Mouse (Mus musculus): ENCODE data around the gene Mixl1. TPM values are rescaled to one million over a fixed set of nuclear protein-coding genes. Genes with fewer than 3 reads are reported as not detected.

Mixl1 gene
- total RNA-seq (2014; rRNA removed) (not detected in 2 replicates), polyA plus RNA-seq (2015; fragmentation: Nextera tagmentation; extraction: Ambion mirVana) (not detected in 2 replicates)

GRCm38 (mm10) chr1:180696626-180697352 lies at the start of gene Mixl1:
Gene Mixl1, minus strand, starts transcription at chr1:180697034.
- DNase-seq (ENCODE audit: low spot score) (peak; percentile 13), ATAC-seq (no peak)
- Histone ChIP-seq H3K27me3 (ENCODE audit: insufficient read depth, low read length) (peaks cover 27% of the 10 kb centered on the region), H3K36me3 (ENCODE audit: insufficient read depth, low read length) (no peaks in the 10 kb centered on the region; the same call in 1 of the 2 replicates), H3K9ac (replicated peaks; ENCODE audit: low read length) (no peak within 1 kb of the TSS), H3K4me1 (ENCODE audit: insufficient read depth, low read length) (no peaks in the 10 kb centered on the region), H3K4me2 (ENCODE audit: low read depth, low read length) (peak within 1 kb of the TSS; percentile 57), H3K4me3 (ENCODE audit: low read length) (peak within 1 kb of the TSS; percentile 32), H3K27ac (no peak within 1 kb of the TSS), H3K9me3 (ENCODE audit: low read length) (no peaks in the 10 kb centered on the region)
- no peak for TF ChIP-seq CTCF (IDR thresholded peaks at IDR 0.05; ENCODE audit: low read depth)
- WGBS: 2% methylated on average over 66 of the region's 79 CpGs

DNA sequence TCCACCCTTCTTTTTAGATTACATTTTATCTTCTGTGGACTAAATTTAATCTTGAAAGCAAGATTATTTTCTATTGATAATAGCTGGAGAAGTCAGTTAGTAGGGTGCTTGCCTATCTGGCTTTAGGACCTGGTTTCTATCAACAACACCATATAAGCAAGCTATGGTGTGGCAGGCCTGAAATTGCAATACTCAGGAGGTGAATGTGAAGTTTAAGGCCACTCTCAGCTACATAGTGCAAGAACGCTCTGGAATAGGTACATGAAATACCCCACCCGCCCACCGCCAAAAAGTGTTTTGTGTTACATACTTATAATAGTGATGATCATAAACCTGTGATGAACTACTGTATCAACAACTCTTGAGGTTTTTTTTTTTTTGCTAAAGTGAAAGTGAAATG lies 32.4 kb upstream of the Mixl1 start:
- 96% methylated on average over 3 of the region's 3 CpGs for WGBS
- Histone ChIP-seq H3K9ac (replicated peaks; ENCODE audit: low read length) (no peak overlapping the region), H3K4me3 (ENCODE audit: low read length) (no peak overlapping the region), H3K27me3 (ENCODE audit: insufficient read depth, low read length) (no peaks in the 10 kb centered on the region), H3K4me2 (ENCODE audit: low read depth, low read length) (no peak overlapping the region), H3K27ac (no peak overlapping the region), H3K9me3 (ENCODE audit: low read length) (no peaks in the 10 kb centered on the region), H3K36me3 (ENCODE audit: insufficient read depth, low read length) (peaks cover under 1% of the 10 kb centered on the region; the same call in 1 of the 2 replicates), H3K4me1 (ENCODE audit: insufficient read depth, low read length) (peaks cover 12% of the 10 kb centered on the region)
- TF ChIP-seq CTCF (IDR thresholded peaks at IDR 0.05; ENCODE audit: low read depth): no peak
- DNase-seq (ENCODE audit: low spot score) (no peak), ATAC-seq (no peak)

- Histone ChIP-seq H3K27ac (peak overlapping the region; percentile 93), H3K27me3 (ENCODE audit: insufficient read depth, low read length) (no peaks in the 10 kb centered on the region), H3K9me3 (ENCODE audit: low read length) (no peaks in the 10 kb centered on the region), H3K4me1 (ENCODE audit: insufficient read depth, low read length) (peaks cover 12% of the 10 kb centered on the region), H3K4me3 (ENCODE audit: low read length) (peak overlapping the region; percentile 99), H3K36me3 (ENCODE audit: insufficient read depth, low read length) (no peaks in the 10 kb centered on the region), H3K4me2 (ENCODE audit: low read depth, low read length) (peak overlapping the region; percentile 84), H3K9ac (replicated peaks; ENCODE audit: low read length) (peak overlapping the region; percentile 97)
- no peak for TF ChIP-seq CTCF (IDR thresholded peaks at IDR 0.05; ENCODE audit: low read depth)
- no peak for DNase-seq (ENCODE audit: low spot score)
- WGBS: under 1% methylated on average over 34 of the region's 42 CpGs
- ATAC-seq: peak; percentile 80
These were observed 29.3 kb upstream of the Mixl1 start for GRCm38 (mm10) chr1:180726183-180726582.

- peak; percentile 27 for TF ChIP-seq CTCF (IDR thresholded peaks at IDR 0.05; ENCODE audit: low read depth)
- peak; percentile 96 for ATAC-seq
- WGBS: under 1% methylated on average over 51 of the region's 52 CpGs
These were observed 28.9 kb upstream of the Mixl1 start, which contains the start of gene Acbd3 for GRCm38 (mm10) chr1:180725704-180726179. Gene Acbd3, plus strand, starts transcription at chr1:180726043.

GRCm38 (mm10) chr1:180723701-180724238 lies 26.9 kb upstream of the Mixl1 start:
- no peak for ATAC-seq
- 65% methylated on average over 1 of the region's 1 CpGs for WGBS
- no peak for TF ChIP-seq CTCF (IDR thresholded peaks at IDR 0.05; ENCODE audit: low read depth)

More at GRCm38 (mm10) chr1:180725704-180726179, 28.9 kb upstream of the Mixl1 start, which contains the start of gene Acbd3:
- Histone ChIP-seq H3K27ac (peak within 1 kb of the TSS; percentile 93), H3K9me3 (ENCODE audit: low read length) (no peaks in the 10 kb centered on the region), H3K36me3 (ENCODE audit: insufficient read depth, low read length) (no peaks in the 10 kb centered on the region), H3K4me2 (ENCODE audit: low read depth, low read length) (peak within 1 kb of the TSS; percentile 84), H3K4me3 (ENCODE audit: low read length) (peak within 1 kb of the TSS; percentile 99), H3K4me1 (ENCODE audit: insufficient read depth, low read length) (peaks cover 12% of the 10 kb centered on the region), H3K27me3 (ENCODE audit: insufficient read depth, low read length) (no peaks in the 10 kb centered on the region), H3K9ac (replicated peaks; ENCODE audit: low read length) (peak within 1 kb of the TSS; percentile 97)
- DNase-seq (ENCODE audit: low spot score): peak; percentile 96

DNA sequence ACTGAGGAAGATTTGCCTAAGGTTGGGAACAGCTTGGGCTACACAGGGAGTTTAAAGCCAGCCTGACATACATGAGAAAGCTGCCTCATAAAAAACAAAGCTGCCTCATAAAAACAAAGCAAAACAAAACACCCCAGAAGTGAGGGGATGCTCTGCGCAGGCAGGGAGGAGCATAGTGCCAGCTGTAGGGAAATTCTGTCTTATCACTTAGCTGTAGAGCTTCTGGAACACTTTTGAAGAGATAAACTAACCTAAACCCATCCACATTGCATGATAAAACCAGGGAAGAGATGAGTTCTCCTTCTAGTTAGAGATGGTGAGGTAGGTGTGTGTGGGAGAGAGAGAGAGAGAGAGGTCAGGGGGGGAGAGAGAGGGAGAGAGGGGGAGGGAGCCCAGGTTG lies 25.8 kb upstream of the Mixl1 start:
- no peak for DNase-seq (ENCODE audit: low spot score)
- no peak for ATAC-seq
- peaks cover 9% of the 10 kb centered on the region; the same call in 1 of the 2 replicates for H3K4me1 ChIP-seq (ENCODE audit: insufficient read depth, low read length)
- 50% methylated on average over 1 of the region's 1 CpGs for WGBS
- no peaks in the 10 kb centered on the region for H3K27me3 ChIP-seq (ENCODE audit: insufficient read depth, low read length)
- H3K36me3 ChIP-seq (ENCODE audit: insufficient read depth, low read length): no peaks in the 10 kb centered on the region
- no peaks in the 10 kb centered on the region for H3K9me3 ChIP-seq (ENCODE audit: low read length)
- H3K4me2 ChIP-seq (ENCODE audit: low read depth, low read length): no peak overlapping the region
- no peak for TF ChIP-seq CTCF (IDR thresholded peaks at IDR 0.05; ENCODE audit: low read depth)
- H3K4me3 ChIP-seq (ENCODE audit: low read length): no peak overlapping the region
- no peak overlapping the region for H3K27ac ChIP-seq
- no peak overlapping the region for H3K9ac ChIP-seq (replicated peaks; ENCODE audit: low read length)

More at GRCm38 (mm10) chr1:180723701-180724238, 26.9 kb upstream of the Mixl1 start:
- DNase-seq (ENCODE audit: low spot score): no peak
- Histone ChIP-seq H3K9me3 (ENCODE audit: low read length) (no peaks in the 10 kb centered on the region), H3K9ac (replicated peaks; ENCODE audit: low read length) (no peak overlapping the region), H3K27ac (no peak overlapping the region), H3K27me3 (ENCODE audit: insufficient read depth, low read length) (no peaks in the 10 kb centered on the region), H3K4me2 (ENCODE audit: low read depth, low read length) (no peak overlapping the region), H3K4me1 (ENCODE audit: insufficient read depth, low read length) (peaks cover 12% of the 10 kb centered on the region), H3K36me3 (ENCODE audit: insufficient read depth, low read length) (no peaks in the 10 kb centered on the region), H3K4me3 (ENCODE audit: low read length) (no peak overlapping the region)
